In the genomic region with DNA sequence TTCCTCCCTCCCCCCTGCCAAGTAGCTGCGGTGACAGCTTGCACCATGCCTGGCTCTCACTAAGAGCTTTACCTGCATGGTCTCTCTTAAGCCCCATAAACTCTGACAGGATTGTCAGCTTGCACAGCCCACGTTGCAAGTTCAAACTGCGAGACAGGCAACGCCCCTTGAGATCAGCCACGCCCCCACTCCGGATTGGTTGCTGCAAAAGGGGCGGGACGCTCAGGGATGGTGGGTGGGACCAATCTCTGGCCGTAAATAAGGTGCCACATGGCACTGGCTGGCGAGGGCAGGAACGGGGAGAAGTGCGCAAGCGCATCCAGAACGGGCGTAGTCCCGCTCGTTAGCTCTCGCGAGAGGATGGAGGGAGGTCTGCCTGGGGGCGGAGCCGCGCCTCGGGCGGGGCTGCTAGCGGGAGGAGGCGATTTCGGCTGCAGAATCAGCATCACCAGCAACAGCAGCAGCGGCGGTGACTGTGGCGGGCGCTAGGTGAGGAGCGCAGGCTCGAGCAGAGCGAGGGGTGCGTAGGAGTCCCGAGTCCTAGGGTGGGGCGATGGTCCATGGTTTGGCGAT, we compare ENCODE assay signal across 8 mouse cellular contexts. TPM values are rescaled to one million over a fixed set of nuclear protein-coding genes. Genes with fewer than 3 reads are reported as not detected.
DNase-seq lines count a peak whose midpoint lies in the region; ATAC-seq and TF ChIP-seq lines count a peak whose summit lies in the region.

A gene (plus strand): TSS at position 343 of the 573 bp plus-strand sequence.

- no peaks in the 10 kb centered on the region for H3K9me3 ChIP-seq in megakaryocyte, embryonic 14.5 days

- DNase-seq in gastrocnemius, adult 8-10 months (ENCODE audit: low spot score in 2 of 2) = peak; percentile 98 to 99
- peak; percentile 99 for DNase-seq in hindlimb bud, embryonic 11.5 days (ENCODE audit: extremely low spot score, low read depth, low spot score)
- peak; percentile 93 to 99 for DNase-seq in left cerebral cortex, adult 8-10 months (ENCODE audit: low spot score in 2 of 2)
- peak; percentile 99 to 100 for DNase-seq in right cerebral cortex, postnatal 10 days (ENCODE audit: low spot score in 2 of 2)
- DNase-seq in urinary bladder, postnatal 25 days (ENCODE audit: low spot score) = peak; percentile 98

- H3K27me3 ChIP-seq in megakaryocyte, embryonic 14.5 days (replicated peaks) = no peaks in the 10 kb centered on the region

- peak; percentile 93 for TF ChIP-seq POLR2A in cortical plate, adult 2 months (IDR thresholded peaks at IDR 0.05; ENCODE audit: extremely low read depth, insufficient read depth, low read length)

- H3K4me1 ChIP-seq in cortical plate, adult 2 months (ENCODE audit: control insufficient read depth, insufficient read depth, low read length) = peaks cover 2% of the 10 kb centered on the region; the same call in 1 of the 2 replicates
- peaks cover 92% of the 10 kb centered on the region for H3K4me1 ChIP-seq in megakaryocyte, embryonic 14.5 days

- H3K36me3 ChIP-seq in megakaryocyte, embryonic 14.5 days (replicated peaks; ENCODE audit: low read length) = peaks cover 21% of the 10 kb centered on the region

- peak; percentile 91 for ATAC-seq in activated CD4-positive, CD25-positive, alpha-beta regulatory T cell, adult 4 months

- TF ChIP-seq CTCF in cortical plate, adult 2 months (IDR thresholded peaks at IDR 0.05; ENCODE audit: extremely low read depth, insufficient read depth, low read length) = no peak

- peak within 1 kb of the TSS; percentile 13 for H3K27ac ChIP-seq in cortical plate, adult 2 months (ENCODE audit: insufficient read depth, low read length)

- H3K4me3 ChIP-seq in cortical plate, adult 2 months (ENCODE audit: insufficient read depth, low read length) = peak within 1 kb of the TSS; percentile 69
- peak within 1 kb of the TSS; percentile 100 for H3K4me3 ChIP-seq in megakaryocyte, embryonic 14.5 days (replicated peaks)

RNA-seq across cellular contexts. Expression of the gene that starts here (rescaled TPM):
- 10 to 100 TPM; 24.5 to 31.7 TPM for polyA plus RNA-seq in activated CD4-positive, CD25-positive, alpha-beta regulatory T cell, adult 4 months (2017; shearing (Covaris generic))
- 18.3 and 19.3 TPM in 2 replicates for polyA plus RNA-seq in cortical plate, adult 2 months (2012; rRNA removed)
- 1 to 10 TPM; 2.4 to 5.2 (median 3.5) TPM for total RNA-seq in gastrocnemius, adult 8-10 months (2022)
- total RNA-seq in left cerebral cortex, adult 8-10 months (2022) = 10 to 100 TPM; 17.4 to 20.2 (median 18.7) TPM
- polyA plus RNA-seq in megakaryocyte, embryonic 14.5 days (2012; ENCODE audit: insufficient read depth, low replicate concordance) = 145 and 281 TPM in 2 replicates

Comparison
In these comparisons a context has a peak if more than half of its experiments do, and no peak if none do; other contexts are left out.
1. Peak in every context shown above with its lines: DNase-seq, ATAC-seq, H3K4me3 ChIP-seq and H3K27ac ChIP-seq.